ENCODE assay signal across 10 mouse cellular contexts in the genomic region with DNA sequence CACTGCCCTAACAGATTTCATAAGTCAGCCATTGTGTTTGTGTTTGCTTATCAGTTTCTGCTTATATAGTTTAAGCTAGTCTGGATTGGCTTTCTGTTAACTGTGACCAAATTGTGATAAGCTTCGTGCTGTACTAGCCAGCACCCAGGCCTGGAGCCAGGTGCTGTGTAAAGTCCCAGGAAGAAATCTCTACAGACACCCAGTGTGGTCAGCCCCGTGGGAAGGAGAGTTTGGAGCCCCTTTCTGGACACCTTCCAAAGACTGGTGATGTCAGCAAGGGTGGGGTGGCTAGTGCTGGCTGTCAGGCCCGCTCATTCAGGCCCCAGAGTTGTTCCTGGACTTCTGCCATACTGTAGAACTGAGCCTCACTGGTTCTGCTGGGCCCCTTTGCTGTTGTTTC.
A peak's percentile ranks its signal among the peaks of the same experiment; 100 is the strongest.
DNase-seq lines count a peak whose midpoint lies in the region; ATAC-seq lines count a peak whose summit lies in the region.
"Had no signal": no experiment of that assay in that cellular context is flagged by ENCODE, and none has a peak within 500 bp of the region (broad histone marks: within the 10 kb centered on the region; RNA-seq: fewer than 3 reads in every experiment).

No protein-coding gene starts in this region.

- no peak for ATAC-seq in kidney, embryonic 15.5 days (replicated peaks; ENCODE audit: low FRiP score)
- ATAC-seq in stomach, embryonic 16.5 days (ENCODE audit: insufficient read depth, low FRiP score), result peak; percentile 92
- ATAC-seq: activated CD4-positive, CD25-positive, alpha-beta regulatory T cell, adult 4 months; CD4-positive, CD25-positive, alpha-beta regulatory T cell, adult 4 months had no signal

- WGBS in kidney, embryonic 15.5 days, result 60% methylated on average over 3 of the region's 3 CpGs
- WGBS in large intestine, adult 2 months, result 21% methylated on average over 3 of the region's 3 CpGs
- 29% methylated on average over 3 of the region's 3 CpGs for WGBS in stomach, embryonic 16.5 days

- H3K27ac ChIP-seq in kidney, embryonic 15.5 days, result peak overlapping the region; percentile 18; the same call in 1 of the 2 replicates
- peak overlapping the region; percentile 64 for H3K27ac ChIP-seq in stomach, embryonic 16.5 days (ENCODE audit: low read length)

- no peaks in the 10 kb centered on the region for H3K9me3 ChIP-seq in kidney, embryonic 15.5 days (replicated peaks)
- H3K9me3 ChIP-seq in stomach, embryonic 16.5 days (replicated peaks; ENCODE audit: control insufficient read depth, low read length), result no peaks in the 10 kb centered on the region

- no peaks in the 10 kb centered on the region for H3K27me3 ChIP-seq in kidney, embryonic 15.5 days
- no peaks in the 10 kb centered on the region for H3K27me3 ChIP-seq in stomach, embryonic 16.5 days (ENCODE audit: control insufficient read depth, insufficient read depth, low read length)

- no peak overlapping the region for H3K4me2 ChIP-seq in kidney, embryonic 15.5 days
- H3K4me2 ChIP-seq in stomach, embryonic 16.5 days (ENCODE audit: low read depth, low read length), result no peak overlapping the region

- H3K36me3 ChIP-seq in kidney, embryonic 15.5 days, result peaks cover 17% of the 10 kb centered on the region
- H3K36me3 ChIP-seq in stomach, embryonic 16.5 days (ENCODE audit: control insufficient read depth, insufficient read depth, low read length), result no peaks in the 10 kb centered on the region

- no peak overlapping the region for H3K9ac ChIP-seq in kidney, embryonic 15.5 days
- peak overlapping the region; percentile 29; the same call in 1 of the 2 replicates for H3K9ac ChIP-seq in stomach, embryonic 16.5 days (ENCODE audit: low read length)

- H3K4me1 ChIP-seq in kidney, embryonic 15.5 days, result peaks cover 5% of the 10 kb centered on the region; the same call in 1 of the 2 replicates
- peaks cover 21% of the 10 kb centered on the region for H3K4me1 ChIP-seq in stomach, embryonic 16.5 days (ENCODE audit: control insufficient read depth, insufficient read depth, low read length)

- no peak overlapping the region for H3K4me3 ChIP-seq in kidney, embryonic 15.5 days (replicated peaks)
- no peak overlapping the region for H3K4me3 ChIP-seq in stomach, embryonic 16.5 days (replicated peaks; ENCODE audit: low read length)

- DNase-seq in kidney, adult 18-20 months, result no peak
- peak; percentile 45 to 63 for DNase-seq in heart, adult 9 months (ENCODE audit: low spot score in 2 of 2)
- DNase-seq in large intestine, adult 2 months (ENCODE audit: low read depth, low spot score), result peak; percentile 18
- no peak for DNase-seq in adrenal gland, postnatal 14 days
- no peak for DNase-seq in left cerebral cortex, adult 9 months (ENCODE audit: low spot score in 2 of 2)
- no peak for DNase-seq in kidney, postnatal 10 days

Comparison
In these comparisons a context has a peak if more than half of its experiments do, and no peak if none do; other contexts are left out.
1. DNase-seq: peak in heart, adult 9 months (2 of 2) and large intestine, adult 2 months (single experiment); none in kidney, adult 18-20 months (single experiment), adrenal gland, postnatal 14 days (single experiment), left cerebral cortex, adult 9 months (0 of 2) and kidney, postnatal 10 days (single experiment).